ENCODE assay signal across 8 mouse cellular contexts in the genomic region with DNA sequence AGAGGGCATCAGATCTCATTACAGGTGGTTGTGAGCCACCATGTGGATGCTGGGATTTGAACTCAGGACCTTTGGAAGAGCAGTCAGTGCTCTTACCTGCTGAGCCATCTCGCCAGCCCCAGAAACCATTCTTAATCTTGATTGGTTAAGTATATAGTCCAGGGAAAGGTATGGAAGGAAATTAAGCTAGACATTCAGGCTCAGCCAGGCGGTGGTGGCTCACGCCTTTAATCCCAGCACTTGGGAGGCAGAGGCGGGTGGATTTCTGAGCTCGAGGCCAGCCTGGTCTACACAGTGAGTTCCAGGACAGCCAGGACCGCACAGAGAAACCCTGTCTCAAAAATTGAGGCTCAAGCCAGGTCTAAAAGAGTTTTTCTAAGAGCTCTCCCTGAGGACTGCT. TPM values are rescaled to one million over a fixed set of nuclear protein-coding genes. Genes with fewer than 3 reads are reported as not detected.
DNase-seq lines count a peak whose midpoint lies in the region; ATAC-seq and TF ChIP-seq lines count a peak whose summit lies in the region.
"Not testable (repeated sequence)": the region's sequence is repeated elsewhere in the genome, so short reads cannot be mapped to it uniquely, and the experiment has no call there.

Gene Eif4g1 (plus strand): TSS at position 301 of the 400 bp plus-strand sequence.

- DNase-seq in Patski (ENCODE audit: low read depth, low spot score); gastrocnemius, postnatal 14 days; heart, postnatal 36 days; kidney, postnatal 0 days (ENCODE audit: low spot score): not testable (repeated sequence)

- not testable (repeated sequence) for ATAC-seq in Patski; embryonic facial prominence, embryonic 13.5 days (ENCODE audit: insufficient number of reproducible peaks, insufficient read depth, low FRiP score, low TSS enrichment, low read depth); kidney, postnatal 0 days (replicated peaks; ENCODE audit: low FRiP score, low read depth); limb, embryonic 13.5 days (ENCODE audit: low FRiP score, low read depth); megakaryocyte-erythroid progenitor cell, adult 5-6 weeks (replicated peaks; ENCODE audit: low FRiP score, low TSS enrichment, poor library complexity, severe bottlenecking); stomach, embryonic 14.5 days (ENCODE audit: insufficient number of reproducible peaks, insufficient read depth, low FRiP score, low read depth)

- WGBS in embryonic facial prominence, embryonic 13.5 days: 85% methylated on average over 4 of the region's 6 CpGs
- WGBS in kidney, postnatal 0 days: 95% methylated on average over 3 of the region's 6 CpGs
- WGBS in limb, embryonic 13.5 days: 96% methylated on average over 4 of the region's 6 CpGs
- WGBS in stomach, embryonic 14.5 days: 98% methylated on average over 3 of the region's 6 CpGs

- not testable (repeated sequence) for H3K4me1 ChIP-seq in embryonic facial prominence, embryonic 13.5 days; kidney, postnatal 0 days (replicated peaks; ENCODE audit: insufficient read depth, low read length); limb, embryonic 13.5 days; stomach, embryonic 14.5 days (ENCODE audit: control insufficient read depth, insufficient read depth, low read length)

- intact Hi-C loops in gastrocnemius, postnatal 14 days (cut with DNase I; ENCODE audit: low total_unique reads); heart, postnatal 36 days (cut with DNase I): not testable (repeated sequence)

- H3K9ac ChIP-seq in embryonic facial prominence, embryonic 13.5 days; kidney, postnatal 0 days (ENCODE audit: low read depth, low read length); limb, embryonic 13.5 days; stomach, embryonic 14.5 days (replicated peaks; ENCODE audit: low read depth, low read length): not testable (repeated sequence)

- H3K4me3 ChIP-seq in embryonic facial prominence, embryonic 13.5 days; kidney, postnatal 0 days (replicated peaks; ENCODE audit: low read depth, low read length); limb, embryonic 13.5 days; stomach, embryonic 14.5 days (ENCODE audit: low read depth, low read length): not testable (repeated sequence)

- not testable (repeated sequence) for H3K4me2 ChIP-seq in embryonic facial prominence, embryonic 13.5 days; kidney, postnatal 0 days (ENCODE audit: low read length); limb, embryonic 13.5 days (replicated peaks); stomach, embryonic 14.5 days (replicated peaks; ENCODE audit: low read depth, low read length)

- POLR2A ChIA-PET in Patski (lab: Charles Lee): interaction anchor here (1.3 kb wide), 1 partner anchor 47 kb away, joined by 3 read pairs; no protein-coding TSS in a partner anchor

- peaks cover 13% of the 10 kb centered on the region for H3K36me3 ChIP-seq in embryonic facial prominence, embryonic 13.5 days
- H3K36me3 ChIP-seq in kidney, postnatal 0 days (ENCODE audit: insufficient read depth, low read length); stomach, embryonic 14.5 days (ENCODE audit: control insufficient read depth, insufficient read depth, low read length): not testable (repeated sequence)
- peaks cover 18% of the 10 kb centered on the region for H3K36me3 ChIP-seq in limb, embryonic 13.5 days

- in situ Hi-C loops in Patski (cut with MboI; ENCODE audit: low pct_unique_long_range_greater_than_20kb): not testable (repeated sequence)

- TF ChIP-seq CTCF in Patski (IDR thresholded peaks at IDR 0.05); kidney, postnatal 0 days (IDR thresholded peaks at IDR 0.05; ENCODE audit: low read depth): not testable (repeated sequence)

- H3K27me3 ChIP-seq in Patski; embryonic facial prominence, embryonic 13.5 days; kidney, postnatal 0 days (ENCODE audit: insufficient read depth, low read length); limb, embryonic 13.5 days; stomach, embryonic 14.5 days (ENCODE audit: control insufficient read depth, insufficient read depth, low read length): not testable (repeated sequence)

- H3K27ac ChIP-seq in embryonic facial prominence, embryonic 13.5 days; kidney, postnatal 0 days; limb, embryonic 13.5 days; stomach, embryonic 14.5 days (ENCODE audit: low read length): not testable (repeated sequence)

- not testable (repeated sequence) for H3K9me3 ChIP-seq in embryonic facial prominence, embryonic 13.5 days; kidney, postnatal 0 days (replicated peaks; ENCODE audit: low read length); limb, embryonic 13.5 days; stomach, embryonic 14.5 days (ENCODE audit: control insufficient read depth, low read depth, low read length)

- CTCF ChIA-PET in Patski (lab: Charles Lee): not testable (repeated sequence)

RNA-seq across cellular contexts. Expression of gene Eif4g1, which starts in this region (rescaled TPM):
- 336 TPM for polyA plus RNA-seq in Patski (2021)
- polyA plus RNA-seq in embryonic facial prominence, embryonic 13.5 days (2015; fragmentation: Nextera tagmentation; extraction: Ambion mirVana): 179 and 199 TPM in 2 replicates
- 100 to 1,000 TPM; 303 to 309 TPM for total RNA-seq in gastrocnemius, postnatal 14 days (2021)
- 100 to 1,000 TPM; 388 to 434 TPM for total RNA-seq in heart, postnatal 36 days (2021)
- polyA plus RNA-seq in kidney, postnatal 0 days (2015; fragmentation: Nextera tagmentation; extraction: Ambion mirVana): 115 and 119 TPM in 2 replicates
- polyA plus RNA-seq in limb, embryonic 13.5 days (2015; fragmentation: Nextera tagmentation; extraction: Ambion mirVana): 175 and 183 TPM in 2 replicates
- 287 and 336 TPM in 2 replicates for total RNA-seq in megakaryocyte-erythroid progenitor cell, adult 5-6 weeks (2014; fragmentation: Nextera tagmentation)
- 332 and 405 TPM in 2 replicates for total RNA-seq in megakaryocyte-erythroid progenitor cell, adult 5-6 weeks (2017)
- polyA plus RNA-seq in stomach, embryonic 14.5 days (2014; fragmentation: Nextera tagmentation; extraction: Ambion mirVana): 180 TPM in 2 replicates
